Mouse (Mus musculus): ENCODE results near the gene Gm21762. TPM values are rescaled to one million over a fixed set of nuclear protein-coding genes. Genes with fewer than 3 reads are reported as not detected.

Gene Gm21762
- total RNA-seq (2023) = 1 to 10 TPM in 1 of 2 experiments, not detected in 1; 4.1 TPM

DNA sequence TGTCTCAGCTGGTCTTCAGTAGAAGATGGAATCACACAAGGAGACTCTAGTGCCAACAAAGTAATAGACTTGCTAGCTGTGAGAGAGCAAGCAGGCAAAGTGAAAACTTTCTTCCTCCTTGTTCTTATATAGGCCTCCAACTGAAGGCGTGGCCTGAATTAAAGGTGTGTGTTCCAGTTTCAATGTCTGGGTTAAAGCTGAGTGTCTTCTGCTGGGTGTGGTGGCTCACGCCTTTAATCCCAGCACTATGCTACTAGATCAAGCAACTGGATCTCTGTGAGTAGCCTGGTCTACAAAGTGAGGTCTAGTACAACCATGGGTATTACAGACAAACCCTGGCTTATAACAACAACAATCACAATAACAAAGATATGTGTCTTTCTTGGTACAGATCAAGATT is at the start of gene Gm21762:
Gene Gm21762, minus strand, starts transcription at position 101 of the 400 bp plus-strand sequence.

DNA sequence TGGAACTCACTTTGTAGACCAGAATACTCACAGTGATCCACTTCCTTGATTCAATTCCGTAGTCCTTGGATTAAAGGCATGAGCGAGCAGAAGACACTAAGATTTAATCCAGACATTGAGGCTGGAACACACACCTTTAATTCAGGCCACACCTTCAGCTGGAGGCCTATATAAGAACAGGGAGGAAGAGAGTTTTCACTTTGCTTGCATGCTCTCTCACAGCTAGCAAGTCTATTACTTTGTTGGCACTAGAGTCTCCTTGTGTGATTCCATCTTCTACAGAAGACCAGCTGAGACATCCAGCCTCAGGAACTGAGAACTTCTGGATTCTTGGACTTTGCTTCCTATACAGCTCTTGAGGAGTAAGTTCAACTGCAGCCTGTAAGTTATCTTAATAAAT is 47.1 kb upstream of the Gm21762 start, which contains the start of gene AF067061:
Gene AF067061, plus strand, starts transcription at position 245 of the 400 bp plus-strand sequence.

DNA sequence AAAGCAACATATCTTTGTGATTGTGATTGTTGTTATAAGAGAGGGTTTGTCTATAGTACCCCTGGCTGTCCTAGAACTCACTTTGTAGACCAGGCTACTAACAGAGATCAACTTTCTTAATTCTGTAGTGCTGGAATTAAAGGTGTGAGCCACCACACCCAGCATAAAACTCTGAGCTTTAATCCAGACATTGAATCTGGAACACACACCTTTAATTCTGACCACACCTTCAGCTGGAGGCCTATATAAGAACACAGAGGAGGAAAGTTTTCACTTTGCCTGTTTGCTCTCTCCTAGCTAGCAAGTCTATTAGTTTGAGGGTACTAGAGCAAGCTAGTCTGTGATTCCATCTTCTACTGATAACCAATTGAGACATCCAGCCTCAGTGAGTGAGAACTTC is 23.1 kb upstream of the Gm21762 start, which contains the start of gene Gm21731:
Gene Gm21731, plus strand, starts transcription at position 301 of the 400 bp plus-strand sequence.

DNA sequence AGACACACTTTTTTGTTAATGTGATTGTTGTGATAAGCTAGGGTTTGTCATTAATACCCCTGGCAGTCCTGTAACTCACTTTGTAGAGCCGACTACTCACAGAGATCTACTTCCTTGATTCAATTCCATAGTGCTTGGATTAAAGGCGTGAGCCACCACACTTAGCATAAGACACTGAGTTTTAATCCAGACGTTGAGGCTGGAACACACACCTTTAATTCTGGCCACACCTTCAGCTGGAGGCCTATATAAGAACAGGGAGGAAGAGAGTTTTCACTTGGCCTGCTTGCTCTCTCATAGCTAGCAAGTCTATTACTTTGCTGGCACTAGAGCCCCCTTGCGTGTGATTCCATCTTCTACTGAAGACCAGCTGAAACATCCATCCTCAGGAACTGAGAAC is 43.6 kb downstream of the Gm21762 start, which contains the start of gene Gm21818:
Gene Gm21818, plus strand, starts transcription at position 301 of the 400 bp plus-strand sequence.

Other genes starting within 250 kb of the Gm21762 start
- not detected for gene Gm36079, start 188.9 kb downstream of the Gm21762 start, total RNA-seq (2023)
- gene Gm21188, start 163.8 kb downstream of the Gm21762 start, total RNA-seq (2023) = under 1 TPM in 1 of 2 experiments, not detected in 1; 0.26 TPM
- gene Gm20767, start 75.7 kb downstream of the Gm21762 start, total RNA-seq (2023) = not detected
- not detected for gene Gm21818, start 43.5 kb downstream of the Gm21762 start, total RNA-seq (2023)
- gene Gm21731, start 23.2 kb upstream of the Gm21762 start, total RNA-seq (2023) = not detected
- not detected for gene AF067061, start 47.2 kb upstream of the Gm21762 start, total RNA-seq (2023)
- 1 to 10 TPM; 7.7 to 7.8 TPM for gene BC147527, start 84.4 kb upstream of the Gm21762 start, total RNA-seq (2023)
- gene Tcstv3, start 100.9 kb upstream of the Gm21762 start, total RNA-seq (2023) = not detected